Mouse (Mus musculus): ENCODE results near the gene Saysd1. TPM values are rescaled to one million over a fixed set of nuclear protein-coding genes. Genes with fewer than 3 reads are reported as not detected.
A peak's percentile ranks its signal among the peaks of the same experiment; 100 is the strongest.

Gene Saysd1
- 1.8 to 5.9 TPM (median 3.9 TPM) in 3 replicates for total RNA-seq (2017)

DNA sequence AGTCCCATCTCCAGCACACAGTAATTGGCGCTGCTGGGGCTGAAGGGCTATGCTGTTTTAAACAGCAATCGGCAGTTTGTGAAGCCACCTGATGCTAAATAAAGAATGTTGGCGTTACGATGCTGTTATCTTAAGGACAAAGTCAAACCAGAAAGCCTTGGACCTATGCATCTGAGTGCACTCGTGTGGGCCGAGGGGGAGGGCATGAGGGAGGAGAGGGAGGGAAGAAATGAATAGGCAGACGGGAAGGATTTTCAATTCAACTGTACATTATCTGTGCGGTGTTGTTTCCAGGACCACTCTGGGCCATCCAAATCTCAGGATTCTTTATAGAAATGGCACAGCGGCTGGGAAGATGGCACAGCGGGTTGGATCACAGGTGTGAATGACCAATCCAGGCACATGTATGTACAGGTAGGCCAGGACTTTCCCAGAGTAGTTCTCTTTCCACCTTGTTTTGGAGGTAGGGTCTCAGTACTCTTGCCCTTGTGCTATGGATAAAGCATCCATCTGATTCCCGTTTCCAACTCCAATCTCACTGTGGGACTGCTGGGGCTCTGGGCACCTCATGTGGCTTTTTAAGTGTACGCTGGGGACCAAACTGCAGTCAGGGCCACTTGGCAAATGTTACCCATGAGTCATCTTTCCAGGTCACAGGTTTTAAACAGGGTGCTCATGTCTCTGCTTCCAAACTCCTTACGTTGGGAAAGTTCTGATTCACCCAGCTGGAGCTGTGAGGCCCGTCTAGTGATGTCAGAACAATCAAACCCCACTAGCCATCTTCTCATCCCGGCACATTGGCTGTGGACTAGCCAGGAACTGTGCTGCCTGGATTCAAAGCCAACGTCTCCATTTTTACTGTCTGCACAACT, at the start of gene Saysd1:
Saysd1 (minus strand) TSS at position 51 of the 872 bp plus-strand sequence.
- ATAC-seq (replicated peaks; ENCODE audit: insufficient number of reproducible peaks, low FRiP score, low TSS enrichment, poor library complexity, severe bottlenecking): no peak

DNA sequence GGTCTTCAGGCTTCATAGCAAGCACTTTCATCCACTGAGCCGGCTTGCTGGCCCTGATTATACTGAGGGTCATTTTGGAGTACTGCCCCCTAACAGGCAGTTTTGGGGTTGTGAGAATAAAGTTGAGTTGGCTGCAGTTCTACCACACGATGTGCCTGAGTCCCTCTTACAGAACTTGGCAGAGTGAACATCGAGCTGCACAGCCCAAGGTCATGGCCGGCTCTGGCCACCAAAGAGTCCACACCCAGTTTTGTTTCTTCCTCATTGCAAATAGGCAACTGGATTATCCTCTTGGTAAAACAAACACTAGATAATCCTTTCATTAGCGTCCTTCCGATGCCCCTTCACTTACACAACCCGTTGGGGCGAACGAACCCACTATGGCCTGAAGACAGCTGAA, 47.1 kb upstream of the Saysd1 start:
- no peak for ATAC-seq (replicated peaks; ENCODE audit: insufficient number of reproducible peaks, low FRiP score, low TSS enrichment, poor library complexity, severe bottlenecking)

GRCm38 (mm10) chr14:20183701-20184100, 45.4 kb upstream of the Saysd1 start:
- no peak for ATAC-seq (replicated peaks; ENCODE audit: insufficient number of reproducible peaks, low FRiP score, low TSS enrichment, poor library complexity, severe bottlenecking)

- no peak for ATAC-seq (replicated peaks; ENCODE audit: insufficient number of reproducible peaks, low FRiP score, low TSS enrichment, poor library complexity, severe bottlenecking)
Observed at GRCm38 (mm10) chr14:20182596-20182995, 44.3 kb upstream of the Saysd1 start.

DNA sequence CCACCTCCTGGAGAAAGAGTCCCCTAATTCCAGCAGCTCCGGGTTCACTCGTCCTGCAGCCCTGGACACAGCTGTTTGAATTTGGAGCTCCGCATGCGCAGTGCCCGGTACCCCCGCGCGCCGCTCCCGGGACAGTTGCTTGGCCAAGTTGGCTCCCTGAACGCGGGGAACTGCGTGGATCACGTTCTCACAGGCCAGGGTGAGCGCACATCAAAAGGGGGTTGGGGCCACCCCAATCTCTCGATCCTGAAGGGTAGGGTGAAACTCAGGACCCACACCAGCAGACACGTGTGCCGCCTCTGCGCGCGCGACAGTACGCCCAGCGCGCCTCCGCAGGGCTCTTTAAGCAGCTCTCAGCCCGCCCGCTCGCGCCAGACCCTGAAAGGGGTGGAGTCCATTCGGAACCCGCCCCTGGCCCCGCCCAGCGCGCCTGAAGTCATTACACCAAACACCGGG, 43.2 kb upstream of the Saysd1 start, which contains the start of gene Kcnk5:
Kcnk5 (minus strand) TSS at position 344 of the 456 bp plus-strand sequence.
- ATAC-seq (replicated peaks; ENCODE audit: insufficient number of reproducible peaks, low FRiP score, low TSS enrichment, poor library complexity, severe bottlenecking): peak; percentile 54; the same call in 1 of the 2 replicates

DNA sequence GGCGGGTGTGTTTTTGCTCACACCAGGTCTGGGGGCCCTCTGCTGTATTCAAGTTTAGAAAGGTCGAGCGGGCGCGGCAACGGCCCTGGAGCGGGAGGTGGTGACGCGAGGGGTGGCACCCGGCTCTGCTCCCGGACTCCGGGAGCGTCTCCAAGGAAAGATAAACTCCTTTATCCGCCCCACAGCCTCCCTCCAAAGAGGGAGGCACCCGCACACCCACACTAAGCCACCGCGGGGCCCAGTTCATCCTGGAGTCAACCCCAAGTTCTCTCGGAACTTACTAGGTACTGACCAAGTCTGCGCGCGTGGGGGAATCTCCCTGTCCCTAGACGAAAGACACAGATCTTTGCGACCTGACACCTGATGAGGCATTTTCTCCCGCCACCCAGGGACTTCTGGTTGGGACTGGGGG, 42.4 kb upstream of the Saysd1 start:
- no peak for ATAC-seq (replicated peaks; ENCODE audit: insufficient number of reproducible peaks, low FRiP score, low TSS enrichment, poor library complexity, severe bottlenecking)

DNA sequence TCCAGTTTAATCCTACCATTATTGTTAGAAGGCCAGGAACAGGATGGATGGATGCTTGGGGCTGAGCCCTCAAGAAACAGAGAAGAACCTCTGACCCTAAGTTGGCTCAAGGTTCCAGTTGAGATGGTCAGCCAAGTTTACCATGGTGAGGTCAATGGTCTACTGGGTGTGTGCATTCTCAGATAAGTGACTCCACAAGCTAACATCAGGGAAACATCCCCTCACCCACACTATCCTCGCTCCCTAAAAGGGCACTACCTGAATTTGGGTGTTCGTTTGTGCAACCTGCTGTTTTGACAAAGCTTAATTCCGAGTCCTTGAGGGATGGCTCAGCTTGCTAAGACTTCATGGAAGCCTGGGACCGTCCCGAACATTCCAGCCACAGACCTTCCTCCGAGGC, 42.0 kb upstream of the Saysd1 start:
- ATAC-seq (replicated peaks; ENCODE audit: insufficient number of reproducible peaks, low FRiP score, low TSS enrichment, poor library complexity, severe bottlenecking): no peak

- ATAC-seq (replicated peaks; ENCODE audit: insufficient number of reproducible peaks, low FRiP score, low TSS enrichment, poor library complexity, severe bottlenecking): no peak
Observed at GRCm38 (mm10) chr14:20179731-20180280, 41.5 kb upstream of the Saysd1 start.

DNA sequence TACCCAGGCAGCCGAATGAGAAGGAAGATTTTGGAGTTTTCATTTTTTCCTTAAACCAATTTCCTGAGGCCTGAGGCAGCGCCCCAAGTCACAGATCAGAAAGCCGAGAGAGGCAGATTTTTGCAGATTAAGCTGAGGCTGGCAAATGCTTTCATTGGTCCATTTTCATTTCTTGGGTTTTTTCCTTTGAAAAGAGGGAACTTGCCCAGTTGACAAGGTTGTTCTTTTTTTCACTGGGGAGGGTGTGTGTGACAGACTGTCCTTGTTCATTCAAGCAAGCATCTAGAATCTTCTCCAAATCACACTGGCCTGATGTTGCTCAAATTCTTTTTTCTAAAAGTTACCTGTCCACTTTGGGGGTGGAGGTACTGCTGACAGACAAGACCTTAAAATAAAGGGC, 40.7 kb upstream of the Saysd1 start:
- ATAC-seq (replicated peaks; ENCODE audit: insufficient number of reproducible peaks, low FRiP score, low TSS enrichment, poor library complexity, severe bottlenecking): no peak

GRCm38 (mm10) chr14:20178593-20178992, 40.3 kb upstream of the Saysd1 start:
- ATAC-seq (replicated peaks; ENCODE audit: insufficient number of reproducible peaks, low FRiP score, low TSS enrichment, poor library complexity, severe bottlenecking): no peak

DNA sequence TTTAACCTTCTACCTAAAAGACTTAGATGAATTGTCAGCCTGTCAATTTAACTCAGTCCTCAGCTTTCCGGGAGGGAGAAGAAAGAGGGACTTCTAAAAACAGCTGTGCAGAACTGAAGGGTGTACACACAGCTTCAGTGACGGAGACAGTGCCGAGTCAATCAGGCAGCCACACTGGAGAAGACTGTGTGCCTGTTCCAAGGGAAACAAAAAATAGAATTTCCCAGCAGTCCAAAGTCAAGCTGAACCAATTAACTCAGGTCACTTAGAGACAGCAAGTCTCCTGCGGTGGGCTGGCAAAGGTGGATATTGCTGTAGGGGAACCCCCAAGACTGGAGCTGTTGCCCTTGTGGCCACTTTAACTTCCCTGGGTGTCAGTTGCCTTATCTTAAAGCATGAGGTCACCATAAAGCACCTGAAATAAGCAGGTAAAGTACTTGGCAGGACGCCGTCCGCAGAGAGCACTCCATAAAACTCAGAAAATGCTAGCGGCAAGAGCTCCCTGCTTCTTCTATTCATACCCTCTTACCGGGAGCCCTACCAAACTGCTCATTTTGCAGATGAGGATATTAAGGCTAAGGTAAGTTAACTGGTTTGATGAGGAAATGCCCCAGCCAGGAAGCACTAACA, 39.3 kb upstream of the Saysd1 start:
- no peak for ATAC-seq (replicated peaks; ENCODE audit: insufficient number of reproducible peaks, low FRiP score, low TSS enrichment, poor library complexity, severe bottlenecking)

DNA sequence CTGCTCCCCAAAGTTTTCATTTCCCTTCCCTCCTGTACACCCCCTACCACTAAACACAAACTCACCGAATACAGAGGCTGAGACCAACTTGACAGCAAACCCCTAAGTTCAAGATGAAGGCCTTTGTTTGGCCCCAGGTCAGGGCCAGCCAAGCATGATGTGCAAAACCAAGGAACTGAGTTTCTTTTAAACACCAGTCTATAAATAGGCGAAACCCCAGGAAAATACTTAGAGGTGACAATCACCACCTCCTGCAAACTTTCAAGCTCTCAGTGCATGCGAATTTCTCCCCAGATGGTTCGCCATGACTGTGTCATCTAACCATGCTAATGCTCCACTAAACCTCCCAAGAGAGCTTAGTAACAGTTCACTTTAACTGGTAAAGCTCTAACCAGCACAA, 37.4 kb upstream of the Saysd1 start:
- no peak for ATAC-seq (replicated peaks; ENCODE audit: insufficient number of reproducible peaks, low FRiP score, low TSS enrichment, poor library complexity, severe bottlenecking)

DNA sequence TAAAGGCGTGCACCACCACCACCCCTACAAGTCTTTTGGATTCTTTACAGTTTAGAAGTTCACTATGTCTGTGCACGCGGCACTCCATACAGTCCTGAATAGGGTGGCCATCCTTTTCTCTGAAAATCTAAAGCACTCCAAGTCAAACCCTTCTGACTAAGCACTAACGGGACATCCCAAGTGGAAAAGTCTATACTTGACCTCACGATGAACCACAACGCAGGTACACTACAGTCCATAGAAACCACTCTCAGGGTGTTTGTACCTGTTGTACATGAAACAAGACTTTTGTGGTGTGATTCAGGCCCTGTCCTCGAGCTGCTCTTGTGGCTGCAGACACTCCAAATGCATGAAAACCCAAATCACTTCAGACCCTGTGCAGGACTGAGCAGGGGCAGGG, 36.8 kb upstream of the Saysd1 start:
- no peak for ATAC-seq (replicated peaks; ENCODE audit: insufficient number of reproducible peaks, low FRiP score, low TSS enrichment, poor library complexity, severe bottlenecking)

GRCm38 (mm10) chr14:20174696-20175095, 36.4 kb upstream of the Saysd1 start:
- no peak for ATAC-seq (replicated peaks; ENCODE audit: insufficient number of reproducible peaks, low FRiP score, low TSS enrichment, poor library complexity, severe bottlenecking)

GRCm38 (mm10) chr14:20173873-20174490, 35.6 kb upstream of the Saysd1 start:
- ATAC-seq (replicated peaks; ENCODE audit: insufficient number of reproducible peaks, low FRiP score, low TSS enrichment, poor library complexity, severe bottlenecking): 0 out of 2 replicates have a peak, but pooled peaks have one; percentile 62

GRCm38 (mm10) chr14:20172924-20173323, 34.6 kb upstream of the Saysd1 start:
- ATAC-seq (replicated peaks; ENCODE audit: insufficient number of reproducible peaks, low FRiP score, low TSS enrichment, poor library complexity, severe bottlenecking): no peak

- ATAC-seq (replicated peaks; ENCODE audit: insufficient number of reproducible peaks, low FRiP score, low TSS enrichment, poor library complexity, severe bottlenecking): no peak
Observed at GRCm38 (mm10) chr14:20172509-20172908, 34.2 kb upstream of the Saysd1 start.

DNA sequence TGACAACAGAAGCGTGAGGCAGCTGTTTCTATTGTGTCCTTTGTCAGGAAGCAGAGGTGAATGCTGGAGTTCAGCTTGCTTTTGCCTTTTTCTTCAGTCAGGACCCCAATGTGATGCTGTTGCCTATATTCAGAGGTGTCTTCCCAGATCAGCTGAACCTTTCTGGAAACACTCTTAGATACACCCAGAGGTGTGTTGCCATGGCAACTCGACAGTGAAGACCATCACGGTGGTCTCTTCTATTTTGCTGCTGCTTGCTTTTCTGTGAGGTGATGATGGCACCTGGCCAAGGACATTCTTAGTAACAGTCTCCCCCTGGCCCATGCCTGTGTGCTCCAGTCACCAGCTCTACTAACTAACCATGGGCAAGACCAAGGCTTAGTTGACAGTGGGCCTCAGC, 33.5 kb upstream of the Saysd1 start:
- ATAC-seq (replicated peaks; ENCODE audit: insufficient number of reproducible peaks, low FRiP score, low TSS enrichment, poor library complexity, severe bottlenecking): no peak

DNA sequence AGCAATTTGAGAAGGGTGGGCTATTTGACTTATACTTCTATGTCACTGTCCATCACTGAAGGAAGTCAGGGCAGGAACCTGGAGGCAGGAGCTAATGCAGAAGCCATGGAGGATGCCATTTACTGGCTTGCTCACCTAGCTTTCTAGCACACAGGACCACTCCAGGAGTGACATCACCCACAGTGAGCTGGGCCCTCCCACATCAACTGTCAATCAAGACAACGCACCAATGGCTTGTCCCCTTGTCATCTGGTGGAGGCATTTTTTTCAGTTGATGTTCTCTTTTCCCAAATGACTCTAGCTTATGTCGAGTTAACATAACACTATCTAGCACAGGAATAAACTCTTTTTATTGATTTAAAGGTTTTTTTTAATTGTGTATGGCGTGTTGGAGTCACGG, 30.9 kb upstream of the Saysd1 start:
- ATAC-seq (replicated peaks; ENCODE audit: insufficient number of reproducible peaks, low FRiP score, low TSS enrichment, poor library complexity, severe bottlenecking): no peak

Measured in monocyte, adult 5-6 weeks (primary cell).